ENCODE assay signal across 7 mouse cellular contexts in genomic region chr5:115326875-115327609, GRCm38 (mm10). TPM values are rescaled to one million over a fixed set of nuclear protein-coding genes. Genes with fewer than 3 reads are reported as not detected.
DNase-seq lines count a peak whose midpoint lies in the region; ATAC-seq lines count a peak whose summit lies in the region.

Srsf9 (plus strand) TSS chr5:115327177.

- H3K9ac ChIP-seq in limb, embryonic 11.5 days (ENCODE audit: low read length) = peak within 1 kb of the TSS; percentile 94
- H3K9ac ChIP-seq in midbrain, embryonic 14.5 days (replicated peaks; ENCODE audit: low read length) = peak within 1 kb of the TSS; percentile 92

- H3K4me3 ChIP-seq in embryonic facial prominence, embryonic 10.5 days = peak within 1 kb of the TSS; percentile 100
- H3K4me3 ChIP-seq in limb, embryonic 11.5 days (ENCODE audit: low read depth, low read length) = peak within 1 kb of the TSS; percentile 76
- H3K4me3 ChIP-seq in midbrain, embryonic 14.5 days (replicated peaks; ENCODE audit: low read depth, low read length) = peak within 1 kb of the TSS; percentile 92

- H3K27me3 ChIP-seq in embryonic facial prominence, embryonic 10.5 days (replicated peaks; ENCODE audit: low read depth, poor library complexity, severe bottlenecking) = no peaks in the 10 kb centered on the region
- H3K27me3 ChIP-seq in limb, embryonic 11.5 days (ENCODE audit: control insufficient read depth, insufficient read depth, low read length) = no peaks in the 10 kb centered on the region
- H3K27me3 ChIP-seq in midbrain, embryonic 14.5 days (ENCODE audit: control insufficient read depth, insufficient read depth, low read length) = no peaks in the 10 kb centered on the region

- WGBS in embryonic facial prominence, embryonic 10.5 days = under 1% methylated on average over 91 of the region's 97 CpGs
- under 1% methylated on average over 79 of the region's 97 CpGs for WGBS in limb, embryonic 11.5 days
- WGBS in midbrain, embryonic 14.5 days = under 1% methylated on average over 84 of the region's 97 CpGs

- ATAC-seq in granulocyte monocyte progenitor cell, adult 5-6 weeks (replicated peaks; ENCODE audit: poor library complexity, severe bottlenecking) = peak; percentile 89
- peak; percentile 85 for ATAC-seq in limb, embryonic 11.5 days (ENCODE audit: insufficient number of reproducible peaks, low FRiP score, low TSS enrichment, low read depth)
- ATAC-seq in midbrain, embryonic 14.5 days (ENCODE audit: low FRiP score, low TSS enrichment) = peak; percentile 86

- peak; percentile 98 for DNase-seq in adrenal gland, postnatal 10 days
- DNase-seq in embryonic facial prominence, embryonic 10.5 days (ENCODE audit: low spot score) = peak; percentile 96
- peak; percentile 97 for DNase-seq in kidney, adult 18-20 months
- peak; percentile 96 for DNase-seq in limb, embryonic 11.5 days (ENCODE audit: low spot score)
- peak; percentile 98 for DNase-seq in midbrain, embryonic 14.5 days
- DNase-seq in spleen, adult 18-20 months = peak; percentile 94 to 97

- peaks cover 35% of the 10 kb centered on the region for H3K36me3 ChIP-seq in embryonic facial prominence, embryonic 10.5 days (replicated peaks)
- H3K36me3 ChIP-seq in limb, embryonic 11.5 days (ENCODE audit: control insufficient read depth, insufficient read depth, low read length) = peaks cover 6% of the 10 kb centered on the region; the same call in 1 of the 2 replicates
- peaks cover 22% of the 10 kb centered on the region for H3K36me3 ChIP-seq in midbrain, embryonic 14.5 days (ENCODE audit: control insufficient read depth, insufficient read depth, low read length)

- no peaks in the 10 kb centered on the region for H3K9me3 ChIP-seq in embryonic facial prominence, embryonic 10.5 days
- no peaks in the 10 kb centered on the region for H3K9me3 ChIP-seq in limb, embryonic 11.5 days (ENCODE audit: control insufficient read depth, low read length)
- H3K9me3 ChIP-seq in midbrain, embryonic 14.5 days (ENCODE audit: control insufficient read depth, low read length) = no peaks in the 10 kb centered on the region

- H3K27ac ChIP-seq in embryonic facial prominence, embryonic 10.5 days (replicated peaks) = peak within 1 kb of the TSS; percentile 99
- peak within 1 kb of the TSS; percentile 81 for H3K27ac ChIP-seq in limb, embryonic 11.5 days (replicated peaks; ENCODE audit: low read depth, low read length)
- H3K27ac ChIP-seq in midbrain, embryonic 14.5 days (replicated peaks; ENCODE audit: low read depth, low read length) = peak within 1 kb of the TSS; percentile 86

- peaks cover 29% of the 10 kb centered on the region for H3K4me1 ChIP-seq in embryonic facial prominence, embryonic 10.5 days
- H3K4me1 ChIP-seq in limb, embryonic 11.5 days (ENCODE audit: control insufficient read depth, insufficient read depth, low read length) = peaks cover 10% of the 10 kb centered on the region
- peaks cover 19% of the 10 kb centered on the region for H3K4me1 ChIP-seq in midbrain, embryonic 14.5 days (ENCODE audit: control insufficient read depth, insufficient read depth, low read length)

- H3K4me2 ChIP-seq in limb, embryonic 11.5 days (ENCODE audit: low read depth, severe bottlenecking) = peak within 1 kb of the TSS; percentile 75
- peak within 1 kb of the TSS; percentile 86 for H3K4me2 ChIP-seq in midbrain, embryonic 14.5 days (ENCODE audit: low read length)

RNA-seq across cellular contexts. Expression of gene Srsf9, which starts in this region (rescaled TPM):
- 10 to 100 TPM; 67.1 to 70.7 TPM for total RNA-seq in adrenal gland, postnatal 10 days (2021)
- polyA plus RNA-seq in embryonic facial prominence, embryonic 10.5 days (2016; fragmentation: Nextera tagmentation; extraction: Ambion mirVana) = 391 and 411 TPM in 2 replicates
- 75.1 and 80.7 TPM in 2 replicates for total RNA-seq in granulocyte monocyte progenitor cell, adult 5-6 weeks (2014; fragmentation: Nextera tagmentation)
- 75.0 and 91.4 TPM in 2 replicates for total RNA-seq in granulocyte monocyte progenitor cell, adult 5-6 weeks (2017)
- polyA plus RNA-seq in limb, embryonic 11.5 days (2014; fragmentation: Nextera tagmentation; extraction: Ambion mirVana) = 417 and 433 TPM in 2 replicates
- 132 and 150 TPM in 2 replicates for polyA plus RNA-seq in midbrain, embryonic 14.5 days (2014; fragmentation: Nextera tagmentation; extraction: Ambion mirVana)

Comparison
In these comparisons a context has a peak if more than half of its experiments do, and no peak if none do; other contexts are left out.
1. Peak in every context shown above with its lines: DNase-seq, ATAC-seq, H3K4me3 ChIP-seq and H3K27ac ChIP-seq.